Mouse (Mus musculus) lung, adult 2 months (tissue): ENCODE measurements around the gene Acvr1b.

ENCODE experiments used
- CTCF ChIP-seq: fragments of 200-500 bp; IDR thresholded peaks from 2 replicates; pipeline ENCODE4 v1.5.1; 2011; ENCODE audit warnings: mild to moderate bottlenecking, low read length, control low read depth; ENCODE audit not compliant: insufficient read depth
- POLR2A ChIP-seq: fragments of 200-500 bp; IDR thresholded peaks from 2 replicates; pipeline ENCODE4 v1.6.1; 2011; ENCODE audit warnings: low read depth, mild to moderate bottlenecking, control low read depth, low read length, borderline replicate concordance; ENCODE audit errors: extremely low read depth

GRCm38 (mm10) chr15:101232607-101233006, 58.7 kb downstream of the Acvr1b start:
- TF ChIP-seq CTCF (no peak), POLR2A (no peak)
